In genomic region chr11:76322081-76322480, GRCm38 (mm10) we compare ENCODE assay signal across 15 mouse cellular contexts.
DNase-seq lines count a peak whose midpoint lies in the region; ATAC-seq and TF ChIP-seq lines count a peak whose summit lies in the region.
"Had no signal": no experiment of that assay in that cellular context is flagged by ENCODE, and none has a peak within 500 bp of the region (broad histone marks: within the 10 kb centered on the region; RNA-seq: fewer than 3 reads in every experiment).

No protein-coding gene starts in this region.

- intact Hi-C loops in heart, postnatal 36 days (cut with DNase I) = no loop called here

- no peaks in the 10 kb centered on the region for H3K36me3 ChIP-seq in midbrain, postnatal 0 days (ENCODE audit: insufficient read depth, low read length)
- H3K36me3 ChIP-seq in midbrain, embryonic 14.5 days (ENCODE audit: control insufficient read depth, insufficient read depth, low read length) = no peaks in the 10 kb centered on the region
- H3K36me3 ChIP-seq in heart, embryonic 14.5 days (ENCODE audit: control insufficient read depth, insufficient read depth, low read length) = no peaks in the 10 kb centered on the region
- no peaks in the 10 kb centered on the region for H3K36me3 ChIP-seq in liver, embryonic 11.5 days (ENCODE audit: control insufficient read depth, insufficient read depth, low read length)
- H3K36me3 ChIP-seq: hindbrain, embryonic 15.5 days; kidney, embryonic 15.5 days had no signal

- no peak for ATAC-seq in midbrain, postnatal 0 days (ENCODE audit: low FRiP score)
- no peak for ATAC-seq in midbrain, embryonic 14.5 days (ENCODE audit: low FRiP score, low TSS enrichment)
- ATAC-seq in heart, embryonic 14.5 days (ENCODE audit: insufficient number of reproducible peaks, insufficient read depth, low FRiP score, low read depth) = no peak
- no peak for ATAC-seq in liver, embryonic 11.5 days (replicated peaks; ENCODE audit: low FRiP score)

- no peak overlapping the region for H3K4me3 ChIP-seq in midbrain, postnatal 0 days (ENCODE audit: low read depth, low read length)
- H3K4me3 ChIP-seq in midbrain, embryonic 14.5 days (replicated peaks; ENCODE audit: low read depth, low read length) = no peak overlapping the region
- H3K4me3 ChIP-seq in heart, embryonic 14.5 days (ENCODE audit: control insufficient read depth in 1 of 2, insufficient read depth in 1 of 2, low read depth in 1 of 2, low read length in 2 of 2) = no peak overlapping the region
- H3K4me3 ChIP-seq in liver, embryonic 11.5 days (ENCODE audit: low read depth, low read length) = no peak overlapping the region
- H3K4me3 ChIP-seq: erythroblast, embryonic 14.5 days; hindbrain, embryonic 15.5 days; kidney, embryonic 15.5 days; midbrain, embryonic 10.5 days had no signal

- no peak overlapping the region for H3K4me2 ChIP-seq in midbrain, postnatal 0 days (ENCODE audit: low read depth, low read length, poor library complexity, severe bottlenecking)
- no peak overlapping the region for H3K4me2 ChIP-seq in midbrain, embryonic 14.5 days (ENCODE audit: low read length)
- H3K4me2 ChIP-seq in heart, embryonic 14.5 days (ENCODE audit: low read length) = no peak overlapping the region
- H3K4me2 ChIP-seq in liver, embryonic 11.5 days = no peak overlapping the region
- H3K4me2 ChIP-seq: hindbrain, embryonic 15.5 days; kidney, embryonic 15.5 days had no signal

- H3K9ac ChIP-seq in midbrain, postnatal 0 days (replicated peaks; ENCODE audit: low read length, poor library complexity, severe bottlenecking) = no peak overlapping the region
- H3K9ac ChIP-seq in midbrain, embryonic 14.5 days (replicated peaks; ENCODE audit: low read length) = no peak overlapping the region
- H3K9ac ChIP-seq in heart, embryonic 14.5 days (ENCODE audit: low read length) = 0 out of 2 replicates have a peak overlapping the region, but pooled peaks have one; percentile 11
- H3K9ac ChIP-seq in liver, embryonic 11.5 days (ENCODE audit: low read depth, low read length) = no peak overlapping the region
- H3K9ac ChIP-seq: hindbrain, embryonic 15.5 days; kidney, embryonic 15.5 days had no signal

- H3K27ac ChIP-seq in midbrain, postnatal 0 days (ENCODE audit: low read depth, low read length) = peak overlapping the region; percentile 18; the same call in 1 of the 2 replicates
- H3K27ac ChIP-seq in midbrain, embryonic 14.5 days (replicated peaks; ENCODE audit: low read depth, low read length) = no peak overlapping the region
- peak overlapping the region in 1 of 2 experiments; percentile 24; a peak in 2 of 4 replicates for H3K27ac ChIP-seq in heart, embryonic 14.5 days (replicated peaks in 1 of 2; ENCODE audit: control insufficient read depth in 1 of 2, insufficient read depth in 1 of 2, low read depth in 2 of 2, low read length in 2 of 2)
- H3K27ac ChIP-seq in liver, embryonic 11.5 days (ENCODE audit: low read depth, low read length) = no peak overlapping the region
- H3K27ac ChIP-seq: hindbrain, embryonic 15.5 days; kidney, embryonic 15.5 days; midbrain, embryonic 10.5 days had no signal

- no peak for TF ChIP-seq CTCF in midbrain, postnatal 0 days (IDR thresholded peaks at IDR 0.05)

- peak; percentile 91 for DNase-seq in heart, adult 11 months
- no peak for DNase-seq in heart, postnatal 36 days
- DNase-seq in midbrain, postnatal 0 days (ENCODE audit: low spot score) = peak; percentile 22
- no peak for DNase-seq in midbrain, embryonic 14.5 days
- no peak for DNase-seq in frontal cortex, adult 2 months (ENCODE audit: extremely low spot score in 1 of 2, low spot score in 1 of 2)
- DNase-seq in liver, embryonic 11.5 days (ENCODE audit: low spot score) = no peak
- DNase-seq: adrenal gland, adult 8-10 months; cerebellum, adult 11 months; lung, adult 2 months had no signal

- no peaks in the 10 kb centered on the region for H3K9me3 ChIP-seq in midbrain, postnatal 0 days (ENCODE audit: low read length)
- no peaks in the 10 kb centered on the region for H3K9me3 ChIP-seq in midbrain, embryonic 14.5 days (ENCODE audit: control insufficient read depth, low read length)
- no peaks in the 10 kb centered on the region for H3K9me3 ChIP-seq in heart, embryonic 14.5 days (ENCODE audit: control insufficient read depth, low read length)
- no peaks in the 10 kb centered on the region for H3K9me3 ChIP-seq in liver, embryonic 11.5 days (ENCODE audit: control insufficient read depth, low read length)
- H3K9me3 ChIP-seq: hindbrain, embryonic 15.5 days; kidney, embryonic 15.5 days; midbrain, embryonic 10.5 days had no signal

- WGBS in midbrain, postnatal 0 days = 94% methylated on average over 1 of the region's 1 CpGs
- 90% methylated on average over 1 of the region's 1 CpGs for WGBS in midbrain, embryonic 14.5 days
- 71% methylated on average over 1 of the region's 1 CpGs for WGBS in heart, embryonic 14.5 days
- WGBS in liver, embryonic 11.5 days = 78% methylated on average over 1 of the region's 1 CpGs

- no peaks in the 10 kb centered on the region for H3K27me3 ChIP-seq in midbrain, postnatal 0 days (ENCODE audit: insufficient read depth, low read length)
- H3K27me3 ChIP-seq in midbrain, embryonic 14.5 days (ENCODE audit: control insufficient read depth, insufficient read depth, low read length) = no peaks in the 10 kb centered on the region
- H3K27me3 ChIP-seq in heart, embryonic 14.5 days (ENCODE audit: control insufficient read depth, insufficient read depth, low read length) = no peaks in the 10 kb centered on the region
- no peaks in the 10 kb centered on the region for H3K27me3 ChIP-seq in liver, embryonic 11.5 days (replicated peaks; ENCODE audit: control insufficient read depth, insufficient read depth, low read length)
- H3K27me3 ChIP-seq: CH12.LX; hindbrain, embryonic 15.5 days; kidney, embryonic 15.5 days had no signal

- H3K4me1 ChIP-seq in midbrain, postnatal 0 days (ENCODE audit: insufficient read depth, low read length) = no peaks in the 10 kb centered on the region
- 0 out of 2 replicates have a peak, but pooled peaks cover 3% of the 10 kb centered on the region for H3K4me1 ChIP-seq in midbrain, embryonic 14.5 days (ENCODE audit: control insufficient read depth, insufficient read depth, low read length)
- peaks cover 20 to 33% of the 10 kb centered on the region in 2 experiments; a peak in 3 of 4 replicates for H3K4me1 ChIP-seq in heart, embryonic 14.5 days (ENCODE audit: control insufficient read depth in 2 of 2, insufficient read depth in 2 of 2, low read length in 2 of 2)
- peaks cover 4% of the 10 kb centered on the region for H3K4me1 ChIP-seq in liver, embryonic 11.5 days (replicated peaks; ENCODE audit: control insufficient read depth, insufficient read depth, low read length)

Comparison
In these comparisons a context has a peak if more than half of its experiments do, and no peak if none do; other contexts are left out.
1. DNase-seq: peak in heart, adult 11 months (single experiment) and midbrain, postnatal 0 days (single experiment); none in heart, postnatal 36 days (0 of 2), midbrain, embryonic 14.5 days (single experiment), frontal cortex, adult 2 months (0 of 2) and liver, embryonic 11.5 days (single experiment).